Mouse (Mus musculus) liver, embryonic 12.5 days (tissue): ENCODE data around the gene Lpar5. TPM values are rescaled to one million over a fixed set of nuclear protein-coding genes. Genes with fewer than 3 reads are reported as not detected.

Experiments
- ATAC-seq: fragments of 200-750 bp; cut with Nextera tagmentation; 2 replicates; pipeline ENCODE4 v1.8.0; 2017; ENCODE audit warnings: moderate number of reproducible peaks, mild to moderate bottlenecking, moderate library complexity
- H3K27ac ChIP-seq: fragments of 300-500 bp; sonication (generic); 2 replicates; pipeline ENCODE4 v1.5.1; 2016; ENCODE audit warnings: mild to moderate bottlenecking
- H3K27me3 ChIP-seq: fragments of 300-500 bp; sonication (generic); replicated peaks from 2 replicates; pipeline ENCODE4 v1.6.1; 2016; ENCODE audit warnings: mild to moderate bottlenecking, moderate library complexity
- H3K36me3 ChIP-seq: fragments of 300-500 bp; sonication (generic); 2 replicates; pipeline ENCODE4 v1.6.1; 2016; ENCODE audit warnings: mild to moderate bottlenecking, moderate library complexity
- H3K4me1 ChIP-seq: fragments of 300-500 bp; sonication (generic); 2 replicates; pipeline ENCODE4 v1.6.1; 2016
- H3K4me2 ChIP-seq: fragments of 300-500 bp; sonication (generic); 2 replicates; pipeline ENCODE4 v1.6.1; 2016; ENCODE audit warnings: mild to moderate bottlenecking, moderate library complexity
- H3K4me3 ChIP-seq: fragments of 300-500 bp; sonication (generic); 2 replicates; pipeline ENCODE4 v1.5.1; 2016; ENCODE audit warnings: mild to moderate bottlenecking, moderate library complexity
- H3K9ac ChIP-seq: fragments of 300-500 bp; sonication (generic); 2 replicates; pipeline ENCODE4 v1.6.1; 2016; ENCODE audit warnings: mild to moderate bottlenecking, moderate library complexity
- H3K9me3 ChIP-seq: fragments of 300-500 bp; sonication (generic); replicated peaks from 2 replicates; pipeline ENCODE4 v1.6.1; 2016; ENCODE audit warnings: mild to moderate bottlenecking, moderate library complexity
- WGBS: fragments of 180-500 bp; shearing (Covaris S2); methylation state at CpG from one replicate; pipeline ENCODE4 v1.1.7; 2016; ENCODE audit not compliant: insufficient replicate concordance; 5-methylcytosine and 5-hydroxymethylcytosine counted together
- polyA plus RNA-seq: library from polyadenylated mRNA; unstranded; fragments of >200 nt; fragmentation: Nextera tagmentation; extraction: Ambion mirVana; gene quantifications from 2 replicates; pipeline ENCODE4 v1.2.1, GENCODE M21; 2016

Lpar5 gene
- polyA plus RNA-seq, 1 experiment from 2014 or later, result 1.9 TPM

- peak; percentile 71 for ATAC-seq
- peak overlapping the region; percentile 42 for H3K4me3 ChIP-seq
- no peaks in the 10 kb centered on the region for H3K9me3 ChIP-seq
- peaks cover 41% of the 10 kb centered on the region for H3K4me1 ChIP-seq
- WGBS, result 9% methylated on average over 20 of the region's 20 CpGs
- H3K27me3 ChIP-seq, result no peaks in the 10 kb centered on the region
- peak overlapping the region; percentile 75 for H3K4me2 ChIP-seq
- peak overlapping the region; percentile 82 for H3K27ac ChIP-seq
- H3K9ac ChIP-seq, result peak overlapping the region; percentile 67
- H3K36me3 ChIP-seq, result no peaks in the 10 kb centered on the region
These were observed 21.0 kb downstream of the Lpar5 start for GRCm38 (mm10) chr6:125088561-125089321.

GRCm38 (mm10) chr6:125089521-125090321 is 22.0 kb downstream of the Lpar5 start:
- 4% methylated on average over 15 of the region's 15 CpGs for WGBS
- peaks cover 40% of the 10 kb centered on the region for H3K4me1 ChIP-seq

GRCm38 (mm10) chr6:125090341-125091085 is 22.8 kb downstream of the Lpar5 start:
- H3K4me1 ChIP-seq, result peaks cover 48% of the 10 kb centered on the region
- H3K4me2 ChIP-seq, result peak overlapping the region; percentile 75
- peak overlapping the region; percentile 67 for H3K9ac ChIP-seq
- no peaks in the 10 kb centered on the region for H3K9me3 ChIP-seq
- peak overlapping the region; percentile 42 for H3K4me3 ChIP-seq
- H3K27ac ChIP-seq, result peak overlapping the region; percentile 82
- ATAC-seq, result no peak; the same call in 1 of the 2 replicates
- no peaks in the 10 kb centered on the region for H3K27me3 ChIP-seq
- WGBS, result 61% methylated on average over 10 of the region's 10 CpGs
- H3K36me3 ChIP-seq, result no peaks in the 10 kb centered on the region

More at GRCm38 (mm10) chr6:125089521-125090321, 22.0 kb downstream of the Lpar5 start:
- H3K36me3 ChIP-seq, result no peaks in the 10 kb centered on the region
- peak overlapping the region; percentile 42 for H3K4me3 ChIP-seq
- no peaks in the 10 kb centered on the region for H3K9me3 ChIP-seq
- H3K9ac ChIP-seq, result peak overlapping the region; percentile 67
- peak overlapping the region; percentile 75 for H3K4me2 ChIP-seq
- peak overlapping the region; percentile 82 for H3K27ac ChIP-seq
- no peaks in the 10 kb centered on the region for H3K27me3 ChIP-seq
- ATAC-seq, result peak; percentile 72

- Histone ChIP-seq H3K36me3 (no peaks in the 10 kb centered on the region; the same call in 1 of the 2 replicates), H3K4me1 (peaks cover 59% of the 10 kb centered on the region), H3K27ac (peak overlapping the region; percentile 64), H3K9ac (no peak overlapping the region), H3K4me3 (no peak overlapping the region), H3K9me3 (no peaks in the 10 kb centered on the region), H3K4me2 (no peak overlapping the region), H3K27me3 (no peaks in the 10 kb centered on the region)
- 58% methylated on average over 5 of the region's 5 CpGs for WGBS
- no peak for ATAC-seq
These were observed 24.7 kb downstream of the Lpar5 start for GRCm38 (mm10) chr6:125092372-125092771.

GRCm38 (mm10) chr6:125094843-125095242 is 27.1 kb downstream of the Lpar5 start:
- Histone ChIP-seq H3K27me3 (no peaks in the 10 kb centered on the region), H3K4me2 (no peak overlapping the region; the same call in 1 of the 2 replicates), H3K4me3 (no peak overlapping the region), H3K36me3 (peaks cover 22% of the 10 kb centered on the region), H3K27ac (peak overlapping the region; percentile 95), H3K4me1 (peaks cover 66% of the 10 kb centered on the region), H3K9me3 (no peaks in the 10 kb centered on the region), H3K9ac (no peak overlapping the region)
- no peak for ATAC-seq
- WGBS, result 44% methylated on average over 3 of the region's 3 CpGs

- H3K36me3 ChIP-seq, result peaks cover 30% of the 10 kb centered on the region
- H3K27me3 ChIP-seq, result no peaks in the 10 kb centered on the region
- peak; percentile 73 for ATAC-seq
- no peaks in the 10 kb centered on the region for H3K9me3 ChIP-seq
- H3K4me1 ChIP-seq, result peaks cover 62% of the 10 kb centered on the region
- H3K27ac ChIP-seq, result peak within 1 kb of the TSS; percentile 95
- peak within 1 kb of the TSS; percentile 98 for H3K4me3 ChIP-seq
- H3K4me2 ChIP-seq, result peak within 1 kb of the TSS; percentile 99
- 5% methylated on average over 39 of the region's 45 CpGs for WGBS
- H3K9ac ChIP-seq, result peak within 1 kb of the TSS; percentile 96
These were observed 27.9 kb downstream of the Lpar5 start, which contains the start of gene Chd4 for GRCm38 (mm10) chr6:125095391-125096278. TSS of gene Chd4 (plus strand) at chr6:125095981.

- ATAC-seq, result peak; percentile 55
- H3K4me1 ChIP-seq, result peaks cover 56% of the 10 kb centered on the region
- H3K27ac ChIP-seq, result peak overlapping the region; percentile 95
- H3K36me3 ChIP-seq, result peaks cover 36% of the 10 kb centered on the region
- no peaks in the 10 kb centered on the region for H3K27me3 ChIP-seq
- H3K9ac ChIP-seq, result peak overlapping the region; percentile 96
- peak overlapping the region; percentile 99 for H3K4me2 ChIP-seq
- 0% methylated on average over 21 of the region's 32 CpGs for WGBS
- H3K4me3 ChIP-seq, result peak overlapping the region; percentile 98
- no peaks in the 10 kb centered on the region for H3K9me3 ChIP-seq
These were observed 28.5 kb downstream of the Lpar5 start for GRCm38 (mm10) chr6:125096279-125096596.

GRCm38 (mm10) chr6:125096597-125097345 is 29.1 kb downstream of the Lpar5 start:
- Histone ChIP-seq H3K4me2 (peak overlapping the region; percentile 99), H3K4me1 (peaks cover 57% of the 10 kb centered on the region), H3K27ac (peak overlapping the region; percentile 95), H3K9me3 (no peaks in the 10 kb centered on the region), H3K27me3 (no peaks in the 10 kb centered on the region), H3K36me3 (peaks cover 42% of the 10 kb centered on the region), H3K9ac (peak overlapping the region; percentile 96), H3K4me3 (peak overlapping the region; percentile 98)
- under 1% methylated on average over 44 of the region's 44 CpGs for WGBS
- peak; percentile 45 for ATAC-seq

- WGBS, result 2% methylated on average over 12 of the region's 12 CpGs
- peak overlapping the region; percentile 95 for H3K27ac ChIP-seq
- H3K4me2 ChIP-seq, result peak overlapping the region; percentile 99
- peak overlapping the region; percentile 98 for H3K4me3 ChIP-seq
- peaks cover 62% of the 10 kb centered on the region for H3K4me1 ChIP-seq
- peaks cover 47% of the 10 kb centered on the region for H3K36me3 ChIP-seq
- H3K9me3 ChIP-seq, result no peaks in the 10 kb centered on the region
- no peaks in the 10 kb centered on the region for H3K27me3 ChIP-seq
- ATAC-seq, result peak; percentile 16
- H3K9ac ChIP-seq, result peak overlapping the region; percentile 96
These were observed 29.6 kb downstream of the Lpar5 start for GRCm38 (mm10) chr6:125097346-125097689.

GRCm38 (mm10) chr6:125097951-125098350 is 30.2 kb downstream of the Lpar5 start:
- Histone ChIP-seq H3K4me3 (peak overlapping the region; percentile 98), H3K27ac (peak overlapping the region; percentile 95; the same call in 1 of the 2 replicates), H3K9me3 (no peaks in the 10 kb centered on the region), H3K27me3 (no peaks in the 10 kb centered on the region), H3K9ac (peak overlapping the region; percentile 96), H3K36me3 (peaks cover 53% of the 10 kb centered on the region), H3K4me1 (peaks cover 68% of the 10 kb centered on the region), H3K4me2 (peak overlapping the region; percentile 99)
- no peak for ATAC-seq
- WGBS, result 52% methylated on average over 8 of the region's 8 CpGs
